Mouse (Mus musculus) gastrocnemius, adult 18-20 months (tissue): ENCODE measurements around the gene Hoxd10. TPM values are rescaled to one million over a fixed set of nuclear protein-coding genes. Genes with fewer than 3 reads are reported as not detected.
A peak's percentile ranks its signal among the peaks of the same experiment; 100 is the strongest.

Source experiments
- DNase-seq: peaks from one replicate; pipeline ENCODE4 v3.0.0; 2021; ENCODE audit warnings: low spot score
- total RNA-seq, 2 experiments: library from RNA; stranded (reverse); gene quantifications; 2 replicates each; pipeline ENCODE4 v1.2.3; 2021

Hoxd10 gene
- total RNA-seq, 2 experiments from 2014 or later = 5.0 to 6.1 TPM

GRCm38 (mm10) chr2:74708676-74709075 is 17.0 kb downstream of the Hoxd10 start:
- DNase-seq = no peak

- DNase-seq = no peak
Measured at GRCm38 (mm10) chr2:74709465-74710419, 18.0 kb downstream of the Hoxd10 start.

GRCm38 (mm10) chr2:74710929-74711543 is 19.3 kb downstream of the Hoxd10 start:
- no peak for DNase-seq

- DNase-seq = peak; percentile 60
Measured at GRCm38 (mm10) chr2:74711721-74712621, 20.2 kb downstream of the Hoxd10 start, which contains the start of the genes Hoxd3 and Hoxd4. TSS of gene Hoxd3 (plus strand) at chr2:74711927. TSS of gene Hoxd4 (plus strand) at chr2:74711929.

- no peak for DNase-seq
Measured at GRCm38 (mm10) chr2:74713239-74714150, 21.8 kb downstream of the Hoxd10 start.

- DNase-seq = no peak
Measured at GRCm38 (mm10) chr2:74714156-74714789, 22.5 kb downstream of the Hoxd10 start.

GRCm38 (mm10) chr2:74714881-74715280 is 23.2 kb downstream of the Hoxd10 start:
- no peak for DNase-seq

GRCm38 (mm10) chr2:74715504-74716241 is 23.9 kb downstream of the Hoxd10 start:
- peak; percentile 94 for DNase-seq

- DNase-seq = no peak
Measured at GRCm38 (mm10) chr2:74720384-74720783, 28.7 kb downstream of the Hoxd10 start.

- DNase-seq = no peak
Measured at GRCm38 (mm10) chr2:74720955-74721491, 29.3 kb downstream of the Hoxd10 start.

GRCm38 (mm10) chr2:74721882-74722281 is 30.2 kb downstream of the Hoxd10 start:
- no peak for DNase-seq

- no peak for DNase-seq
Measured at GRCm38 (mm10) chr2:74722949-74723348, 31.2 kb downstream of the Hoxd10 start.

GRCm38 (mm10) chr2:74724244-74725015 is 32.7 kb downstream of the Hoxd10 start:
- DNase-seq = no peak

GRCm38 (mm10) chr2:74725171-74725570 is 33.4 kb downstream of the Hoxd10 start:
- DNase-seq = no peak

- DNase-seq = no peak
Measured at GRCm38 (mm10) chr2:74726551-74726950, 34.8 kb downstream of the Hoxd10 start, which contains the start of gene Gm28230. TSS of gene Gm28230 (plus strand) at chr2:74726728.

GRCm38 (mm10) chr2:74726973-74727639 is 35.4 kb downstream of the Hoxd10 start:
- DNase-seq = no peak

GRCm38 (mm10) chr2:74727640-74728302 is 36.0 kb downstream of the Hoxd10 start:
- DNase-seq = no peak
